Mouse (Mus musculus): ENCODE data around the gene Cklf. TPM values are rescaled to one million over a fixed set of nuclear protein-coding genes. Genes with fewer than 3 reads are reported as not detected.

Gene Cklf
- 28.6 and 35.1 TPM in 2 replicates for polyA plus RNA-seq (2014; fragmentation: Nextera tagmentation; extraction: Ambion mirVana)

- no peaks in the 10 kb centered on the region for H3K9me3 ChIP-seq (ENCODE audit: control insufficient read depth, low read length)
- 4% methylated on average over 41 of the region's 41 CpGs for WGBS
- no peaks in the 10 kb centered on the region for H3K36me3 ChIP-seq (replicated peaks; ENCODE audit: control insufficient read depth, insufficient read depth)
- DNase-seq (ENCODE audit: low spot score): peak; percentile 93
- peak within 1 kb of the TSS; percentile 79 for H3K9ac ChIP-seq
- H3K4me3 ChIP-seq (replicated peaks; ENCODE audit: low read length): peak within 1 kb of the TSS; percentile 54
- H3K4me2 ChIP-seq (replicated peaks): peak within 1 kb of the TSS; percentile 87
- no peaks in the 10 kb centered on the region for H3K27me3 ChIP-seq (ENCODE audit: control insufficient read depth, insufficient read depth, low read length)
- peaks cover 21% of the 10 kb centered on the region for H3K4me1 ChIP-seq (replicated peaks; ENCODE audit: control insufficient read depth, insufficient read depth, low read length)
- peak within 1 kb of the TSS; percentile 71 for H3K27ac ChIP-seq
- peak; percentile 81 for ATAC-seq (ENCODE audit: low FRiP score)
Observed at GRCm38 (mm10) chr8:104250439-104251367, at the start of gene Cklf. Gene Cklf (plus strand): TSS chr8:104250861.

DNA sequence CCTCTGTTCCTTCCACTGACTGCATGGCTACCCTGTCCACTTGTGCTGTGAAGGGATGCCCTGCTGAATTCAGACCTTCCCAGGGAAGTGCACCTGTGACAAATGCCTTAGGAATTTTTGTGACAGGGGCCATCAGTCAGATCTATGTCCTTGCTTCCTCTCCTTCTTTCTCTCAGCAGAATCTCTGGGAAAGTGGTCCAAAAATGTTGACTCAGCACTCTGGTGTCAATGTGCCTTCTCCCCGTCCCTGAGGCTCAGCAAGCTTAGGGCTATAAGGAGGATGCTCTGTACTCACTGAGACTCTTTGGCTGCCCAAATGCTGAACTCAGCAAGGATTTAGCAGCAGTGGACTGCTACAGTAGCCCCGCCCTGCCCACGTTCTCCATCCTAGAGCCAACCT is 49.0 kb upstream of the Cklf start:
- H3K4me2 ChIP-seq (replicated peaks): no peak overlapping the region
- DNase-seq (ENCODE audit: low spot score): no peak
- 84% methylated on average over 3 of the region's 3 CpGs for WGBS
- no peaks in the 10 kb centered on the region for H3K9me3 ChIP-seq (ENCODE audit: control insufficient read depth, low read length)
- no peaks in the 10 kb centered on the region for H3K27me3 ChIP-seq (ENCODE audit: control insufficient read depth, insufficient read depth, low read length)
- H3K9ac ChIP-seq: no peak overlapping the region
- no peaks in the 10 kb centered on the region for H3K36me3 ChIP-seq (replicated peaks; ENCODE audit: control insufficient read depth, insufficient read depth)
- H3K4me1 ChIP-seq (replicated peaks; ENCODE audit: control insufficient read depth, insufficient read depth, low read length): no peaks in the 10 kb centered on the region
- H3K27ac ChIP-seq: no peak overlapping the region
- no peak for ATAC-seq (ENCODE audit: low FRiP score)
- H3K4me3 ChIP-seq (replicated peaks; ENCODE audit: low read length): no peak overlapping the region

DNA sequence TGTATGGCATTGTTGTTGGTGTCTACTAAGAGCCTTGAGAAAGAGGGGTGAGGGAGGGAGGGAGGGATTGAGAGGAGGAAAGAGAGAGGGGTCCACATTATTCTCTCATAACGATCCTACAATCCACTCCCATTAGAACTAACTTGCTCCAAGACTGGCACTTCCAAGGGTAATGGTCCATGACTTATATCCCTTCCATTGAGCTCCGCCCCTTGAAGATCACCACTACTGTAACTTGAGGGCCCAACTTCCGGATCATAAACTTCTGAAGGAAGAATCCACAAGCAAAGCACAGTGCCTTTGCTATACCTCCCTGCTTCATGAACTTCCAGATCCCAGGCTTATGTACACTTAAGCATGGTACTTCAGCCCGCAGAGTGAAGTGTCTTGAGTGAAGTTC is 48.3 kb upstream of the Cklf start:
- no peak for ATAC-seq (ENCODE audit: low FRiP score)

GRCm38 (mm10) chr8:104205292-104205691 is 45.4 kb upstream of the Cklf start:
- WGBS: 46% methylated on average over 3 of the region's 3 CpGs
- Histone ChIP-seq H3K4me1 (replicated peaks; ENCODE audit: control insufficient read depth, insufficient read depth, low read length) (no peaks in the 10 kb centered on the region), H3K36me3 (replicated peaks; ENCODE audit: control insufficient read depth, insufficient read depth) (no peaks in the 10 kb centered on the region), H3K9ac (no peak overlapping the region), H3K27me3 (ENCODE audit: control insufficient read depth, insufficient read depth, low read length) (no peaks in the 10 kb centered on the region), H3K9me3 (ENCODE audit: control insufficient read depth, low read length) (no peaks in the 10 kb centered on the region; the same call in 1 of the 2 replicates), H3K4me3 (replicated peaks; ENCODE audit: low read length) (no peak overlapping the region), H3K27ac (no peak overlapping the region), H3K4me2 (replicated peaks) (no peak overlapping the region)
- ATAC-seq (ENCODE audit: low FRiP score) (no peak), DNase-seq (ENCODE audit: low spot score) (no peak)

More for the DNA sequence above, 48.3 kb upstream of the Cklf start:
- Histone ChIP-seq H3K27ac (no peak overlapping the region), H3K4me3 (replicated peaks; ENCODE audit: low read length) (no peak overlapping the region), H3K4me1 (replicated peaks; ENCODE audit: control insufficient read depth, insufficient read depth, low read length) (no peaks in the 10 kb centered on the region), H3K4me2 (replicated peaks) (no peak overlapping the region), H3K36me3 (replicated peaks; ENCODE audit: control insufficient read depth, insufficient read depth) (no peaks in the 10 kb centered on the region), H3K9me3 (ENCODE audit: control insufficient read depth, low read length) (no peaks in the 10 kb centered on the region), H3K27me3 (ENCODE audit: control insufficient read depth, insufficient read depth, low read length) (no peaks in the 10 kb centered on the region), H3K9ac (no peak overlapping the region)
- no peak for DNase-seq (ENCODE audit: low spot score)
- 93% methylated on average over 4 of the region's 4 CpGs for WGBS

DNA sequence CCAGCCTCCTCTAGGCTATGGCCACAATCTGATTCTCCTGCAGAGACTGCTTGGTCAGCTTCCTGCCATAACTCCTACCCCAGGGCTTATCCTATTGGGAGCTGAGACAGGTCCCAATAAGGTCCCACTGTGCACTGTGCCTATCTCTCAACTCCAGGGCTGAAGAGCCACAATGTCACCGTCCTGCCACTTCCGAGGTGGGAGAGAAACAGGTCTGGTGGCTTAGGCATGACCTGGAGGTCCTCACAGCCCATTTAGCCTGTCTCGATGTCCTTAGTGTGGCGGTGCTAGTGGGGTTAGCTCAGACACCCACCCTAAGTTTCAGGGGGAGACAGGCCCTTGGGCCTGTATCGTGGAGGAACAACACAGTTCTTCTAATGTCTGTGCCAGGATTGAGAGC is 33.1 kb upstream of the Cklf start:
- no peaks in the 10 kb centered on the region for H3K36me3 ChIP-seq (replicated peaks; ENCODE audit: control insufficient read depth, insufficient read depth)
- no peak overlapping the region for H3K4me3 ChIP-seq (replicated peaks; ENCODE audit: low read length)
- 93% methylated on average over 5 of the region's 5 CpGs for WGBS
- H3K9me3 ChIP-seq (ENCODE audit: control insufficient read depth, low read length): no peaks in the 10 kb centered on the region
- H3K4me2 ChIP-seq (replicated peaks): no peak overlapping the region
- no peaks in the 10 kb centered on the region for H3K4me1 ChIP-seq (replicated peaks; ENCODE audit: control insufficient read depth, insufficient read depth, low read length)
- ATAC-seq (ENCODE audit: low FRiP score) (no peak), DNase-seq (ENCODE audit: low spot score) (no peak)
- no peak overlapping the region for H3K27ac ChIP-seq
- no peaks in the 10 kb centered on the region for H3K27me3 ChIP-seq (ENCODE audit: control insufficient read depth, insufficient read depth, low read length)
- H3K9ac ChIP-seq: no peak overlapping the region

DNA sequence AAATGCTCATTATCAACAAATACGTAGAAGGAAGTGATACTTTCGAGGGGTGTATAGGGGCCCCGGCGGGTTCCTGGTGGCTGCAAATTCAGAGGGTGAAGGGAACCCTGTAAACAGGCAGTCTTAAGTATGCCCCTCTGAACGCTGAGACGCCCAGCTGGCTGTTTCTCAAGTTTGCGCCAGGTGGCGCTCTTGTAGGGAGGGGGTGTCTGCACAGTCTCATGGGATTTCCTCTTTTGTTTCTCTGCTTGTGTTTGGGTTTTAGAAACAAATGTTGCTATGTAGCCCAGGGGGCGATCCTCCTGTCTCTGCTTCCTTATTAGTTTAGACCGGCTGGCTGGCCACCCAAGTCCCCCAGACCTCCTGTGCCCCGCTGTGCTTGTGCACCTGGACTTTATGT is 31.6 kb upstream of the Cklf start:
- H3K4me1 ChIP-seq (replicated peaks; ENCODE audit: control insufficient read depth, insufficient read depth, low read length): no peaks in the 10 kb centered on the region
- H3K9me3 ChIP-seq (ENCODE audit: control insufficient read depth, low read length): no peaks in the 10 kb centered on the region
- H3K4me2 ChIP-seq (replicated peaks): no peak overlapping the region
- H3K4me3 ChIP-seq (replicated peaks; ENCODE audit: low read length): no peak overlapping the region
- H3K9ac ChIP-seq: no peak overlapping the region
- H3K27ac ChIP-seq: no peak overlapping the region
- H3K36me3 ChIP-seq (replicated peaks; ENCODE audit: control insufficient read depth, insufficient read depth): peaks cover 6% of the 10 kb centered on the region
- no peak; the same call in 1 of the 2 replicates for ATAC-seq (ENCODE audit: low FRiP score)
- no peaks in the 10 kb centered on the region for H3K27me3 ChIP-seq (ENCODE audit: control insufficient read depth, insufficient read depth, low read length)
- DNase-seq (ENCODE audit: low spot score): peak; percentile 40
- 26% methylated on average over 11 of the region's 11 CpGs for WGBS

DNA sequence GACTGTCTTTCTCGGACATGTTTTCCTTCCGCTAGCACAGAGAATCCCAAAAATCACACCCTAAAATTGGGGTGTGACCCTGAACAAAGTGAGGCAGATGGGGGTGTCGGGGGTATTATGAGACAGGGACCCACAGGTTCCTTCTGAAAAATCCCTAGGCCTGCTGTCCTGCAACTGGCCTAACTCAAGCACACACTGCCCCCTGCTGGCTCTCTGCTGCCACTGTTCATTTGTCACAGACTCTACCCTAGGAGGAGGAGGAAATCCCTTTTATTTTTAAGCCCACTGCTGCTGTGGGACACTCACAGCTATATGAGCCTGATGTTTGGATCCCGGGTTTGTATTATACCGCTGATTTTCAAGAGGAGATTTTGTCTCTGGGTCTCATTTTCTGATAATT is 30.9 kb upstream of the Cklf start:
- Histone ChIP-seq H3K9me3 (ENCODE audit: control insufficient read depth, low read length) (no peaks in the 10 kb centered on the region), H3K4me1 (replicated peaks; ENCODE audit: control insufficient read depth, insufficient read depth, low read length) (no peaks in the 10 kb centered on the region), H3K27me3 (ENCODE audit: control insufficient read depth, insufficient read depth, low read length) (no peaks in the 10 kb centered on the region), H3K36me3 (replicated peaks; ENCODE audit: control insufficient read depth, insufficient read depth) (peaks cover 13% of the 10 kb centered on the region), H3K9ac (no peak overlapping the region), H3K4me3 (replicated peaks; ENCODE audit: low read length) (no peak overlapping the region), H3K27ac (no peak overlapping the region), H3K4me2 (replicated peaks) (no peak overlapping the region)
- DNase-seq (ENCODE audit: low spot score) (peak; percentile 83), ATAC-seq (ENCODE audit: low FRiP score) (peak; percentile 75; the same call in 1 of the 2 replicates)
- 36% methylated on average over 5 of the region's 5 CpGs for WGBS

- no peak overlapping the region for H3K27ac ChIP-seq
- no peaks in the 10 kb centered on the region for H3K27me3 ChIP-seq (ENCODE audit: control insufficient read depth, insufficient read depth, low read length)
- no peak overlapping the region for H3K9ac ChIP-seq
- peaks cover 84% of the 10 kb centered on the region for H3K36me3 ChIP-seq (replicated peaks; ENCODE audit: control insufficient read depth, insufficient read depth)
- no peak overlapping the region for H3K4me2 ChIP-seq (replicated peaks)
- DNase-seq (ENCODE audit: low spot score) (no peak), ATAC-seq (ENCODE audit: low FRiP score) (no peak)
- H3K4me1 ChIP-seq (replicated peaks; ENCODE audit: control insufficient read depth, insufficient read depth, low read length): no peaks in the 10 kb centered on the region
- WGBS: 90% methylated on average over 5 of the region's 5 CpGs
- no peak overlapping the region for H3K4me3 ChIP-seq (replicated peaks; ENCODE audit: low read length)
- no peaks in the 10 kb centered on the region for H3K9me3 ChIP-seq (ENCODE audit: control insufficient read depth, low read length)
Observed at GRCm38 (mm10) chr8:104227048-104227447, 23.6 kb upstream of the Cklf start.

- Histone ChIP-seq H3K4me2 (replicated peaks) (no peak overlapping the region), H3K27me3 (ENCODE audit: control insufficient read depth, insufficient read depth, low read length) (no peaks in the 10 kb centered on the region), H3K9ac (no peak overlapping the region), H3K4me1 (replicated peaks; ENCODE audit: control insufficient read depth, insufficient read depth, low read length) (no peaks in the 10 kb centered on the region), H3K36me3 (replicated peaks; ENCODE audit: control insufficient read depth, insufficient read depth) (peaks cover 100% of the 10 kb centered on the region), H3K27ac (no peak overlapping the region), H3K9me3 (ENCODE audit: control insufficient read depth, low read length) (no peaks in the 10 kb centered on the region), H3K4me3 (replicated peaks; ENCODE audit: low read length) (no peak overlapping the region)
- ATAC-seq (ENCODE audit: low FRiP score): no peak
- DNase-seq (ENCODE audit: low spot score): no peak
- WGBS: 93% methylated on average over 9 of the region's 9 CpGs
Observed at GRCm38 (mm10) chr8:104230377-104230776, 20.3 kb upstream of the Cklf start.
